Mouse (Mus musculus) spleen, adult 2 months (tissue): ENCODE data around the gene E130308A19Rik. TPM values are rescaled to one million over a fixed set of nuclear protein-coding genes. Genes with fewer than 3 reads are reported as not detected.

Source experiments
- DNase-seq, 2 experiments: peaks; one replicate each; pipeline versions ENCODE4 v3.0.0 to v3.0.0-alpha.2; 2012 to 2021; ENCODE audit warnings: low spot score in 2 of 2, low read depth in 1 of 2
- H3K27ac ChIP-seq: fragments of 200-500 bp; 2 replicates; pipeline ENCODE4 v1.5.1; 2012; ENCODE audit warnings: low read length, inconsistent platforms; ENCODE audit not compliant: insufficient read depth
- H3K27me3 ChIP-seq: fragments of 200-500 bp; 2 replicates; pipeline ENCODE4 v1.6.1; 2012; ENCODE audit warnings: mild to moderate bottlenecking, moderate library complexity, low read length, inconsistent platforms; ENCODE audit not compliant: control insufficient read depth, insufficient read depth
- H3K36me3 ChIP-seq: fragments of 200-500 bp; 2 replicates; pipeline ENCODE4 v1.6.1; 2012; ENCODE audit warnings: mild to moderate bottlenecking, low read length, inconsistent platforms; ENCODE audit not compliant: control insufficient read depth, insufficient read depth
- H3K4me1 ChIP-seq: fragments of 200-500 bp; 2 replicates; pipeline ENCODE4 v1.6.1; 2011; ENCODE audit warnings: inconsistent platforms; ENCODE audit not compliant: control insufficient read depth, insufficient read depth, insufficient read length
- H3K4me3 ChIP-seq: fragments of 200-500 bp; 2 replicates; pipeline ENCODE4 v1.5.1; 2011; ENCODE audit warnings: mild to moderate bottlenecking, inconsistent platforms; ENCODE audit not compliant: insufficient read depth, insufficient read length; ENCODE audit errors: extremely low read depth
- CTCF ChIP-seq: fragments of 200-500 bp; IDR thresholded peaks from 2 replicates; pipeline ENCODE4 v1.5.1; 2011; ENCODE audit warnings: mild to moderate bottlenecking, inconsistent platforms; ENCODE audit not compliant: insufficient read depth, insufficient read length, insufficient replicate concordance; ENCODE audit errors: extremely low read depth
- POLR2A ChIP-seq: fragments of 200-500 bp; IDR thresholded peaks from 2 replicates; pipeline ENCODE4 v1.6.1; 2011; ENCODE audit warnings: low read depth, low read length, inconsistent platforms
- WGBS: fragments of 180-500 bp; shearing (Covaris S2); methylation state at CpG from one replicate; pipeline ENCODE4 v1.1.7; 2018; 5-methylcytosine and 5-hydroxymethylcytosine counted together
- polyA plus RNA-seq: library from polyadenylated mRNA; depleted of rRNA; stranded (reverse); fragments of >200 nt; gene quantifications from 2 replicates; pipeline ENCODE4 v1.2.3, GENCODE M21; 2012; rRNA removed

Gene E130308A19Rik
- polyA plus RNA-seq, result 5.1 and 5.4 TPM in 2 replicates

DNA sequence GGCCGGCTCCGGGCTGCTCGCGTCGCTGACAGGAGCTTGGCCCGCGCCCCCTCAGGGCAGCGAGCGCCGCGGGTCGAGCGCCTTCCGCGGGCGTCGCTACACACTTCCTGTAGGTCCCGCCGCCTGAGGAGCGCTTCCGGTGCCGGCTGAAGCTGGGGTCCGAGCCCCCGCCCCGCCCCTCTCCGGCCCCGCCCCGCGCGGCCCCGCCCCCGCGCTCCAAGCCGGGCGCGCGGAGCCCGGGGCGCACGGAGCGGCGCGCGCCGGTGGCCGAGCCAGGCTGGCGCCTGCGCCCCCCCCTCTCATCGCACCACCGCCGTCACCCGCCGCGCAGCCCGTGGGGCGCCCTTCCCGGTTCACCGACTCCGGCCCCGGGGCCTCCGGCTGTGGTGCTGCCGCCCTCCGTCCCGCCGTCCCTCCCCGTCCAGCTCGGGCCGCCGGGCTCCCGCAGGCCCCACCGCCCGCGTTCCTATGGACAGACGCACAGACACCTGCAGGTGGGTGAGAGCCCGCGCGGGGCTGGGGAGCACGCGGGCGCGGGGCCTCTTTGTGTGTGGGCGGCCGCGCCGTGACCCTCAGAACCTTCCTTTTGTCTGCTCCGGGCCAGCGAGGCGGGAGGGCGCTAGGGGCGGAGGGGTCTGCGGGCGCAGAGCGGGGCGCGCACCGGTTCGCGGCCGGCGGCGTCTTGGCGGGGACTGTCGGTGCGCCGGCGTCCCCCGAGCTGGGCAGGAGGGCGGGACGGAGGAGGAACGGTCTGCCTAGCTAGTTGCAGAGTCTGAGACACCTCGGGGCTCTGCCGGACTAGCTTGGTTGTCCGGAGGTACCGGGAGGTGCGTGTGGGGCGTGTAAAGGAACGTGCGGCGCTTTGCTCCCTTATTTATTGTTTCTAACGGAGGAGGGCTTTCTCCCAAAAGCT, at the start of gene E130308A19Rik:
TSS of gene E130308A19Rik (plus strand) at position 214 of the 913 bp plus-strand sequence.
- Histone ChIP-seq H3K27ac (peak within 1 kb of the TSS; percentile 85), H3K4me1 (no peaks in the 10 kb centered on the region), H3K36me3 (no peaks in the 10 kb centered on the region), H3K4me3 (peak within 1 kb of the TSS; percentile 100), H3K27me3 (no peaks in the 10 kb centered on the region)
- peak; percentile 50 to 78 for DNase-seq
- WGBS, result 1% methylated on average over 113 of the region's 120 CpGs
- TF ChIP-seq CTCF (no peak), POLR2A (peak; percentile 52)

DNA sequence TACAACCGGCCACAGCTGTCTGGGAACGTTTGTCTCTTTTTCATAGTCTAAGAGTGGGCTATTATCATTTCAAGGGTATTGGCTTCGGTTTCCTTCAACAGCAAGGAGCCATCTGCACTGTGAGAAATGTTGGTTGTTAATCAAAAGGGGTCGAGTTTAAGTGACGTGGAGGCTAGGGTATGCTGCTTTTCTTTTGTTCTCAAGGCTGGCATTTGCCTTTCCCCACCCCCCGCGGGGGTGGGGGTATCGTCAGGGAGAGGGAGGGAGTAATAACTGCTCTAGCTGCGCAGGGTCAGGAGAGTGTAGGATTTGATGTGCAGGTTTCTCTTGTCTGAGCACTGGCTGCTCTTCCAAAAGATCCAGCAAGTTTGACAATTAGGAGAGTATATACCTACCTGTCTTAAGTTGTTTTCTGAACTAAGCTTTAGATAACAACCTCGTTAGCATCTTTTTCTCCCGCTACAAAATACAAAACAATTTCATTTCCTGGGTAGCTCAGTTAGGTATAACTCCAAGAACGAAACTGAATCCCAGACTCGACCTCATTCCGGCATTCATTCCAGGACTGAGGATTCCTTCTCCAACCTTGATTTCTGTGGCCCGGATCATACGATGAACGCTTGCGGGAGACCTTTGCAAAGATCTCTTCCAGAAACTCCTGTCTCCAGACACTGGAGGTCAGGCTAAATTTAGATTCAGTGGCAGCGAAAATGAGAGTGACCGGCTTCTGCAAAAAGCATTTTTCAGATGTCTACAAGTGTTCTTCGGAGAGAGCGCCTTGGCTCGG, 45.3 kb upstream of the E130308A19Rik start:
- DNase-seq, result no peak
- Histone ChIP-seq H3K27ac (peak overlapping the region; percentile 89), H3K4me1 (peaks cover 3% of the 10 kb centered on the region; the same call in 1 of the 2 replicates), H3K27me3 (no peaks in the 10 kb centered on the region), H3K4me3 (peak overlapping the region; percentile 86), H3K36me3 (no peaks in the 10 kb centered on the region)
- TF ChIP-seq POLR2A, result no peak
- no peak for TF ChIP-seq CTCF
- 2% methylated on average over 23 of the region's 23 CpGs for WGBS

DNA sequence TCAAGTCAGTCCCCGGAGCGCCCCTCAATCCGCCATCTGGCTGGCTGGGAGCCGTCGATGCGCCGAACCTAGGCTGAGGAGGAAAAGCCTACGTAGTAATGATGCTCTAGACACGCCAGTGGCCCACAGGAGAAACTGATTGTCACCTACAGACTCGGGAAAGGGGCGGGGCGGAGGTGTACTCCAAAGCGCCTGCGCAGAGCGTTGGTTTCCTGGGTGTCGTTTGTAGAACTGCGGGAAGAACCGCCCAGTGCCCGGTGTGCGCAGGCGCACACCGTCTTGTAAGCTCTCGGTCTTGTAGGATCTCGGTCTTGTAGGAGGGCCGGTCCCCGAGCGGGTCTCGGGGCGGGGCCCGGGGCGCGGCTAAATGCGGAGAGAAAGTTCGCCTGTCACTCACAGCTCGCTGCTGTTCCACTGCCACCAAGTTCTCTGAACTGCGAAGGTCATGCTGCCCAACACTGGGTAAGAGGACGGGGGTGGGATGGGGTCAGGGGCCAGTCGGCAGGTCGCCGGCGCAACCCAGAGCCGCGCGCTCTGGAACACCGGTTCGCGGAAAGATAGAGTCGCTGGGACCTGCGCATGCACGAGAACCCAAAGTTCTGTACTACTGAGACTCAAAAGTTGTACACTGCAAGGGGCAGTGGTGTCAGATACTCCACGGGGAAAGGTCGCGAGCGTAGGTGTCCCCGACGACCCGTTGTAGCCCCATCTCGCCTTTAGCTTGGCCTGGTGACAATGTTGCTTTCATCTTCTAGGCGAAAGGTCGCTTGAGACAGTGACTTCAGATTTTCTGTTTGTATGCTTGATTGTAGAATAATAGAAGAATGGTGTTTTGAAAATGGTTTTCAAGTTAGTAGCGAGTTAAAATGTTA, 44.5 kb upstream of the E130308A19Rik start, which contains the start of gene Hsdl2:
TSS of gene Hsdl2 (plus strand) at position 250 of the 872 bp plus-strand sequence.
- TF ChIP-seq CTCF, result no peak
- TF ChIP-seq POLR2A, result no peak; the same call in 1 of the 2 replicates
- DNase-seq, result peak; percentile 100
- WGBS, result 1% methylated on average over 61 of the region's 61 CpGs
- Histone ChIP-seq H3K27ac (peak within 1 kb of the TSS; percentile 89), H3K4me1 (peaks cover 3% of the 10 kb centered on the region; the same call in 1 of the 2 replicates), H3K36me3 (no peaks in the 10 kb centered on the region), H3K4me3 (peak within 1 kb of the TSS; percentile 95), H3K27me3 (no peaks in the 10 kb centered on the region)

DNA sequence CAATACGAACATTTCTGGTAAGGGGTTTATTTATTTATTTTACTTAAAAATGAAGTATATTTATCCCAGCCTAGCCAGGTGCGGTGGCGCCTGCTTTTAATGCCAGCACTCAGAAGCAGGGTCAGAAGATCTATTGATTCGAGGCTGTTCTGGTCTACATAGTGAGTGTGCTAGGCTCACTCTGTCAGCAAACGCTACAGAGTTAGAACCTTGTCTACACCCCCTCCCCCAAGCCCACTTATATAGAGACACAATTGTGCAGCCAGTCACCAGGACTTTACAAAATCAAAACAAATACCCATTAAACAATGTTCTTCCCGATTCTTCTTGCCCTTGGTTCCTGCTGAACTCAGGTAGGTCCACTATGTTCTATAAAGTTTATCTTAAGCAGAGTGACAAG, 43.8 kb upstream of the E130308A19Rik start:
- Histone ChIP-seq H3K4me1 (peaks cover 3% of the 10 kb centered on the region; the same call in 1 of the 2 replicates), H3K36me3 (no peaks in the 10 kb centered on the region), H3K4me3 (no peak overlapping the region; the same call in none of the 2 replicates), H3K27me3 (no peaks in the 10 kb centered on the region), H3K27ac (no peak overlapping the region)
- no peak for DNase-seq
- no peak for TF ChIP-seq CTCF
- no peak for TF ChIP-seq POLR2A
- WGBS, result 44% methylated on average over 6 of the region's 6 CpGs

DNA sequence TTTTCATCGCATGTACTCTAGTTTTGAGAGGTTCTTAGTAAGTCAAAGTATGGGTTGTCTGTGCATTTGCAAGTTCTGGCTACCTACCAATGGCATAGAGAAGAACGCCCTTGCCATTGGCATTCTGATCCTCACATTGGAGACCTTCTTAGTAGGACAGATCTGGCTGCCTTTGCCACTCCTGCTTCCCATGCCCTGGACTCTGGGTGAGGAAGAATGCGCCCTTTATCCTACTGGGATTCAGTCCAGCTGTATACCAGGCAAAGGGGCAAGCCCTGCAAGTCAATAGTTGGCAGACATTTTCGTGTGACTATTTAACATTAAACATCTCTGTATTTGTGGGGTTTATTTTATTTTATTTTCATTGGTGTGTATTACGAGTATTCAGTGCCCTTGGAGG, 40.9 kb upstream of the E130308A19Rik start:
- Histone ChIP-seq H3K4me3 (no peak overlapping the region), H3K36me3 (no peaks in the 10 kb centered on the region), H3K4me1 (peaks cover 3% of the 10 kb centered on the region; the same call in 1 of the 2 replicates), H3K27ac (no peak overlapping the region), H3K27me3 (no peaks in the 10 kb centered on the region)
- DNase-seq, result no peak
- WGBS, result 90% methylated on average over 5 of the region's 5 CpGs
- no peak for TF ChIP-seq CTCF
- TF ChIP-seq POLR2A, result no peak
